Mouse (Mus musculus): ENCODE measurements at regions not wholly inside any gene's neighbourhood (a gene's known extent, or its start where the extent isn't known, plus 50 kb on each side); places are given as distances from the start of the nearest gene placed in this dataset.
"Not testable (repeated sequence)": the region's sequence is repeated elsewhere in the genome, so short reads cannot be mapped to it uniquely, and the experiment has no call there.

DNA sequence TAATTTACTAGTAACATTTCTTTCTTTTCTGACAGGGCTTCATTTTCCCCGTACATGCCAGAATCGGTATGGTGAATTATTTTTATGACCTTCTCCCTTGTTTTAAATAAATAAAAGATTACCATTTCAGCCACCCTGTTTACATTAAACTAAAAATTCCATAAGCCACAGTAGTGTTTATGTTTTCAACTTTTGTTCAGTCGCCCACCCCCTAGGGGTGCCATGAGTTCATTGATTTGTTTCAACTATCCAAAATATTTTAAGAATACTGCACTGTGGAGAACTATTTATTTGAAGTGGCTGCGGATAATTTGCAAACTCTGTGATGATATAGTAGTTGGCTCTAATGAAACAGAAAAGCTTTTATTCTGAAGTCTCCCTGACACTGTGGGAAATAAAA lies 132.9 kb downstream of the Tfec start:
- DNase-seq: no peak
- Histone ChIP-seq H3K27ac (ENCODE audit: insufficient read depth, low read length) (no peak overlapping the region), H3K4me1 (ENCODE audit: control insufficient read depth, insufficient read depth, low read length) (no peaks in the 10 kb centered on the region), H3K4me3 (replicated peaks; ENCODE audit: insufficient read depth, low read depth, low read length) (no peak overlapping the region), H3K27me3 (ENCODE audit: control insufficient read depth, insufficient read depth, low read length) (no peaks in the 10 kb centered on the region)
- TF ChIP-seq POLR2A (IDR thresholded peaks at IDR 0.05; ENCODE audit: borderline replicate concordance, insufficient read depth, low read length) (no peak), CTCF (IDR thresholded peaks at IDR 0.05; ENCODE audit: borderline replicate concordance, insufficient read depth, low read depth, low read length) (no peak)
- WGBS: 61% methylated on average over 4 of the region's 4 CpGs

DNA sequence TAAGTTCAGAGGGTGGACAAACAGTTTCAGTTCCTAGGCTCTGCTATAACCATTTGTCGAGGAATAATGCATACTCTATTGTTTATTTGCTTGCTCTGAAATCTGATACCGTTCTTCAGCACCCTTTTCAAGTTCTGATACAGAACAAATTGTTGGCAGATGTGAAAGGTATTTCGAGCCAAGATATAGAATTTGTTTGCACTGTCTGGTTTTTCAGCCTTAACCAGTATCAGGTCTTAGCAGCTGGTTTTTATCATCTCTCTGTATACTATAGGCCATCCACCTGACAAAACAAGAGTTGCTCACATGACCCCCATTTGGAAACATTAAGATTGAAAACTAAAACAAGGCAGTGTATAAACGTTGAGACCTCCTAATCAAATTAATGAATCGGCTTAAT lies 133.5 kb downstream of the Tfec start:
- no peak for DNase-seq
- no peak overlapping the region for H3K27ac ChIP-seq (ENCODE audit: insufficient read depth, low read length)
- no peak for TF ChIP-seq POLR2A (IDR thresholded peaks at IDR 0.05; ENCODE audit: borderline replicate concordance, insufficient read depth, low read length)
- TF ChIP-seq CTCF (IDR thresholded peaks at IDR 0.05; ENCODE audit: borderline replicate concordance, insufficient read depth, low read depth, low read length): no peak
- H3K4me3 ChIP-seq (replicated peaks; ENCODE audit: insufficient read depth, low read depth, low read length): no peak overlapping the region
- no peaks in the 10 kb centered on the region for H3K27me3 ChIP-seq (ENCODE audit: control insufficient read depth, insufficient read depth, low read length)
- WGBS: 70% methylated on average over 5 of the region's 5 CpGs
- no peaks in the 10 kb centered on the region for H3K4me1 ChIP-seq (ENCODE audit: control insufficient read depth, insufficient read depth, low read length)

DNA sequence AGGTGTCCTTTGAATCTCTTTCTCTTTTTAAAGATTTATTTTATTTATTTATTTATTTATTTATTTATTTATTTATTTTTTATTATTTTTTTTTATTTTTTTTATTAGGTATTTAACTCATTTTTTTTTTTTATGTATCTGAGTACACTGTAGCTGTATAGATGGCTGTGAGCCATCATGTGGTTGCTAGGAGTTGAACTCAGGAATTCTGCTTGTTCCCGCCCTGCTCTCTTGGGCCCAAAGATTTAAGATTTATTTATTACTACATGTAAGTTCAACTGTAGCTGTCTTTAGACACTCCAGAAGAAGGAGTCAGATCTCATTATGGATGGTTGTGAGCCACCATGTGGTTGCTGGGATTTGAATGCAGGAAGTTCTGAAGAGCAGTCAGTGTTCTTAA lies 143.2 kb downstream of the Tfec start:
- DNase-seq; H3K4me1 ChIP-seq (ENCODE audit: control insufficient read depth, insufficient read depth, low read length); H3K27me3 ChIP-seq (ENCODE audit: control insufficient read depth, insufficient read depth, low read length); H3K27ac ChIP-seq (ENCODE audit: insufficient read depth, low read length); H3K4me3 ChIP-seq (replicated peaks; ENCODE audit: insufficient read depth, low read depth, low read length): not testable (repeated sequence)
- WGBS: 85% methylated on average over 1 of the region's 1 CpGs

DNA sequence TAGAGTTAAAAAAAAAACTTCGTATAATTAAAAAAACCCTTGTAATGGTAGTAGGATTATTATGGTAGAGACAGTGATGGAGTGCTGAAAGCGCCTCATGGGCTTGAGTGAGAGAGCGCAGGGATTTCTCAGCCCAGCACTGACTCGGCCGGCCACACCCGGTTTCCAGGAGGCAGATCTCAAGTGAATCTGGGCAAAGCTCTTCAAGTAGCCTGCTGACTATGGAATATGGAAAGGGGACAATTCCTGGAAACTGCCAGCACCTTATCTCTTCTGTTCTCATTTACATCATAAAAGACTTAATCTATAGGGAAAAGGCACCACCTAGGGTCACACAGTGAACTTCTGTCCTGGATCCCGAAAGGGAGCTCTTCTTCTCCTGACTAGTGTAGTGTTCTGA lies 165.1 kb downstream of the Tfec start:
- TF ChIP-seq CTCF (IDR thresholded peaks at IDR 0.05; ENCODE audit: borderline replicate concordance, insufficient read depth, low read depth, low read length): no peak
- TF ChIP-seq POLR2A (IDR thresholded peaks at IDR 0.05; ENCODE audit: borderline replicate concordance, insufficient read depth, low read length): no peak
- 73% methylated on average over 7 of the region's 7 CpGs for WGBS
- no peaks in the 10 kb centered on the region for H3K4me1 ChIP-seq (ENCODE audit: control insufficient read depth, insufficient read depth, low read length)
- no peak overlapping the region for H3K4me3 ChIP-seq (replicated peaks; ENCODE audit: insufficient read depth, low read depth, low read length)
- no peaks in the 10 kb centered on the region; the same call in 1 of the 2 replicates for H3K27me3 ChIP-seq (ENCODE audit: control insufficient read depth, insufficient read depth, low read length)
- DNase-seq: no peak
- H3K27ac ChIP-seq (ENCODE audit: insufficient read depth, low read length): no peak overlapping the region

DNA sequence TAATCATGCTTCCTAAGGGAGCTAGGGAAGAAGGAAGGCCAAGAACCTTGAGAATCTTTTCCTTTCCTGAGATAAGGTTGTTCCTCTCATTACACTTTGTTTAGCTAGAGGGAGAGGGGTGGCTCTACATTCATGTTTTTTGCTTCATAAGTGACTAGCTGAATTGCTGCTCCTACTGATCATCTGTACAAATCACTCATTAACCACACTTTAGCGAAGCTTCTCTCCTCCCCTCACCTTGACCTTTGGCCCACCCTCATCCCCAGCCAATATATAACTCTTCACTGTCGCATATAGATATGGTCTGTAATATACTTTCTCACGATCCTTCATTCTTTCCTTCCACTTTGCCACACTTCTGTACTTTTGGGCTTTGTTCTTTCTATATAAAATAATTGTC lies 166.1 kb downstream of the Tfec start:
- no peak for DNase-seq
- no peak overlapping the region for H3K4me3 ChIP-seq (replicated peaks; ENCODE audit: insufficient read depth, low read depth, low read length)
- WGBS: 82% methylated on average over 3 of the region's 3 CpGs
- no peak overlapping the region for H3K27ac ChIP-seq (ENCODE audit: insufficient read depth, low read length)
- no peaks in the 10 kb centered on the region; the same call in 1 of the 2 replicates for H3K27me3 ChIP-seq (ENCODE audit: control insufficient read depth, insufficient read depth, low read length)
- TF ChIP-seq CTCF (IDR thresholded peaks at IDR 0.05; ENCODE audit: borderline replicate concordance, insufficient read depth, low read depth, low read length) (no peak), POLR2A (IDR thresholded peaks at IDR 0.05; ENCODE audit: borderline replicate concordance, insufficient read depth, low read length) (no peak)
- H3K4me1 ChIP-seq (ENCODE audit: control insufficient read depth, insufficient read depth, low read length): no peaks in the 10 kb centered on the region

DNA sequence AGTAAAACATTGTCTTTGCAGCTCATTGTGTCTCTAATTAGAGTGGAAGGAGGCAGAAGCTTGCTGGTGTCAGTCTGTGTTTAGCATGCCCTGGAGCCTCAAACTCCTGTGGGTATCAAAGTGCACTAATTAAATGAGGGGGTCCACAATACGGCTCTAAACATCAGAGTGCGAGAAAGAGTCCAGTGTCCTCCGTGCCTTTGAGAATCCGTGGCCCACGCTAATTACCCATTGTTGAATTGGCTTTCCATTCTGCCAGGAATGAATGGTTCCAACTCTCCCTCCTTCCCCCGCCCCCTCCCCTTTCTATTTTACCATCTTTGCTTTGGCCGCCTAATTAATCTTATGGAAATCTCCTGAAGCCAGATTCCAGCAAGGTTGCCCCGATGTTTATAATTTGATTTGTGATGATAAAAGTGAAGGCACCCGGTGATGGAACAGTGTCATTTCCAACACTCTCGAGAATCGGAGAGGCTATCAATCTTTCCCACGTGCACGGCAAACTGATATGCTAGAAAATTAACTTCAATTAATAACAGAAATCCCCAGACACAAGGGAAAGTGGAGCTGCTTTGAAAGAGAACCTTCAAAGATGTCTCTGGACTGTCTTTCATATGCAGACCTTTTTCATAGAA lies 170.9 kb downstream of the Tfec start:
- no peak for DNase-seq
- Histone ChIP-seq H3K27me3 (ENCODE audit: control insufficient read depth, insufficient read depth, low read length) (no peaks in the 10 kb centered on the region), H3K27ac (ENCODE audit: insufficient read depth, low read length) (no peak overlapping the region), H3K4me1 (ENCODE audit: control insufficient read depth, insufficient read depth, low read length) (no peaks in the 10 kb centered on the region), H3K4me3 (replicated peaks; ENCODE audit: insufficient read depth, low read depth, low read length) (no peak overlapping the region)
- TF ChIP-seq POLR2A (IDR thresholded peaks at IDR 0.05; ENCODE audit: borderline replicate concordance, insufficient read depth, low read length) (no peak), CTCF (IDR thresholded peaks at IDR 0.05; ENCODE audit: borderline replicate concordance, insufficient read depth, low read depth, low read length) (no peak)
- 10% methylated on average over 13 of the region's 13 CpGs for WGBS

DNA sequence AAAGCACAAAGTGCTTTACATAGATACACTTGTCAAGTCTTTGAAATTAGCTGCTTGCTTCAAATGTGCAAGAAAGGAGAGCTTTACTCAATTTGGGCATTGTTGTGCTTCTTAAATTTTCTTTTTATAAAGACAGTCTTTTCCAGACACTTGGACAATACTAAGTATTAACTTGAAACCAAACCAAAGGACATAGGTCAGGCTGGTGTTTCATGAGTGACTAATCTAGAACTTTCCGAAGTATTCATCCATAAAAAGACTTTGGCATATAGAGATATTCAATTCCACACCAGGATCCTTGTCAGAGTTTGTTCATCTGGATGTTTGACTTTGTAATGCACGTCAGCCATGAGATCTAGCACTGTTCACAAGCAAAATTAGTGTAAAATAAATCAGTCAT lies 173.0 kb downstream of the Tfec start:
- Histone ChIP-seq H3K4me1 (ENCODE audit: control insufficient read depth, insufficient read depth, low read length) (no peaks in the 10 kb centered on the region), H3K27ac (ENCODE audit: insufficient read depth, low read length) (no peak overlapping the region), H3K4me3 (replicated peaks; ENCODE audit: insufficient read depth, low read depth, low read length) (no peak overlapping the region), H3K27me3 (ENCODE audit: control insufficient read depth, insufficient read depth, low read length) (no peaks in the 10 kb centered on the region)
- DNase-seq: no peak
- TF ChIP-seq POLR2A (IDR thresholded peaks at IDR 0.05; ENCODE audit: borderline replicate concordance, insufficient read depth, low read length): no peak
- WGBS: 85% methylated on average over 2 of the region's 2 CpGs

DNA sequence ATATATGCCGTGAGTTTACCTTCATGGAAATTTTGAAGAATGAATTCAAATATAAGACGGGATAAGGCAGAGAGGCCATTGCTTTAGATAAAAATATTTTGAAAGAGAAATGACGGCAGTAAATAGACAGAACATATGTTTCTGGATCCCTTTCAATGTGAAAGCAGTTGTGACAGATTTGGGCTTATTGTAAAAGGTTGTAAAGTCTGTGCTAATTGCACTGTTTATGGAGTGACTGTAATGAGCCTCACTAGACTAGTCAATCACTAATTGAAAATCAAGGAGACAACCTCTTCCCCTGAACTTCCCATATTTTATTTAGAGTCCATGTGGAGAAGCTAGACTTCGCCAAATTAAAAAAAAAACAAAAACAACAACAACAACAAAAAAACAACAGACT lies 193.7 kb downstream of the Tfec start:
- 95% methylated on average over 4 of the region's 4 CpGs for WGBS
- no peak for TF ChIP-seq CTCF (IDR thresholded peaks at IDR 0.05; ENCODE audit: borderline replicate concordance, insufficient read depth, low read depth, low read length)
- no peak for TF ChIP-seq POLR2A (IDR thresholded peaks at IDR 0.05; ENCODE audit: borderline replicate concordance, insufficient read depth, low read length)
- DNase-seq: no peak
- Histone ChIP-seq H3K4me1 (ENCODE audit: control insufficient read depth, insufficient read depth, low read length) (no peaks in the 10 kb centered on the region), H3K27ac (ENCODE audit: insufficient read depth, low read length) (no peak overlapping the region), H3K27me3 (ENCODE audit: control insufficient read depth, insufficient read depth, low read length) (no peaks in the 10 kb centered on the region), H3K4me3 (replicated peaks; ENCODE audit: insufficient read depth, low read depth, low read length) (no peak overlapping the region)
